Mouse (Mus musculus): ENCODE measurements around the gene Rplp1.

DNA sequence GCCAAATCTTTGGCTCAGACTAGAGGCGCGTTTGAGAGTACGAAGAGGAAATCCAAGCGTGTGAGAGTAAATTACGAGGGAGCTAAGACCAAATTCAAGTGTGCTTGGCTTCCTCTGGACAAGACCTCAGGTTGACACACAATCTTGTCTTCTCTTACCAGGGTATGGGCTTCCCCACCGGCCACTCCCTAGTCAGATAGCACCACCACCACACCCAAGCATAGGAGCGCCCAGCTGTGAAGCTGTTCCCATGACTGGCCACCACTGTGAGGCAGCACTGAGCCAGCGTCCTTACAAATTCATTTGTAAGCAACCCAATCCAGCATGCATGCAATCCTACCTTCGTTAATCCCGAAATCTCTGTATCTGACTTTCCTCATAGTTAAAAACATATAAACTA, 7.4 kb downstream of the Rplp1 start:
- TF ChIP-seq POLR2A (IDR thresholded peaks at IDR 0.05; ENCODE audit: insufficient read depth, low read length) (no peak), CTCF (IDR thresholded peaks at IDR 0.05; ENCODE audit: low read depth, low read length) (peak; percentile 88)
